Mouse (Mus musculus): ENCODE measurements around the gene Xxylt1. TPM values are rescaled to one million over a fixed set of nuclear protein-coding genes. Genes with fewer than 3 reads are reported as not detected.
A peak's percentile ranks its signal among the peaks of the same experiment; 100 is the strongest.

The Xxylt1 gene
- total and polyA plus RNA-seq, 3 experiments: 12.8 to 164 (median 26.6) TPM

DNA sequence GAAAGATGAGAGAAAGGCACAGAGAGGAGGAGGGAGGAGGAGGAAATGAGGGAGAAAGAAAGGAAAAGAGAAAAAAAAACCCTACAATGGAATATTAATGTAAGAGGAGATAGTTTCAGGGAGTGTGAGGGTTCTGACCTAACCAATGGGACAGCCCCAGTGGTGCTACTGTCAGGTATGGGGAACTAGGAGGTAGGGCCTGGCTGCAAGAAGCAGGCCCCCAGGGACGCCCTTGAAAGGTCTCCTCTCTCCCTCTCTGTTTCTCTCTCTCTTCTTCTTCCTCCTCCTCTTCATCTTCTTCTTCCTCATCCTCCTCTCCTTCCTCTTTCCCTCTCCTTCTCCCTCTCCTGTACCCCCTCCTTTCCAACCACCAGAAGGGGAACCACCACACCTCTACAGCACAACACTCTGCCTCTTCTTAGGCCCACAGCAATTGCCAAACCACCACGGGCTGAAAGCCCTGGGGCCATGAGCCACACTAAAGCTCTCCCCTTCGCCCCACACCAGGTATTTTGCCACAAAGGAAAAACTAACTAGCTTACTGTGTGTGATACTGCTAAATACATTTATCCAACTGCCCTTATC lies 6.8 kb downstream of the Xxylt1 start:
- Histone ChIP-seq H3K9me3 (replicated peaks; ENCODE audit: insufficient read depth, low read length) (no peaks in the 10 kb centered on the region), H3K27ac (ENCODE audit: control insufficient read depth, low read depth, low read length) (no peak overlapping the region), H3K9ac (ENCODE audit: control insufficient read depth, low read depth, low read length, poor library complexity, severe bottlenecking) (no peak overlapping the region), H3K27me3 (ENCODE audit: control insufficient read depth in 1 of 2, insufficient read depth in 2 of 2, low read length in 2 of 2) (no peaks in the 10 kb centered on the region), H3K4me1 (ENCODE audit: control insufficient read depth in 1 of 2, insufficient read depth in 2 of 2, low read length in 2 of 2) (0 out of 4 replicates have a peak, but pooled peaks cover 0 to under 1% of the 10 kb centered on the region in 2 experiments), H3K4me3 (ENCODE audit: control insufficient read depth in 1 of 2, insufficient read depth in 1 of 2, low read depth in 2 of 2, low read length in 2 of 2) (no peak overlapping the region), H3K79me2 (ENCODE audit: control insufficient read depth, insufficient read depth, low read length, poor library complexity) (peaks cover 1% of the 10 kb centered on the region; the same call in 1 of the 2 replicates), H3K36me3 (ENCODE audit: control insufficient read depth in 1 of 2, insufficient read depth in 2 of 2, low read length in 2 of 2) (no peaks in the 10 kb centered on the region)
- TF ChIP-seq POLR2A (IDR thresholded peaks at IDR 0.05; ENCODE audit: control insufficient read depth in 1 of 2, insufficient read depth in 1 of 2, low read depth in 1 of 2, low read length in 2 of 2, poor library complexity in 1 of 2) (no peak), ZKSCAN1 (IDR thresholded peaks at IDR 0.05; ENCODE audit: low read depth, low read length) (no peak), NRF1 (IDR thresholded peaks at IDR 0.05; ENCODE audit: insufficient read depth, low read depth, low read length, poor library complexity, severe bottlenecking) (no peak), RAD21 (IDR thresholded peaks at IDR 0.05; ENCODE audit: low read depth, low read length) (no peak), NELFE (IDR thresholded peaks at IDR 0.05; ENCODE audit: low read depth, low read length) (no peak), RCOR1 (IDR thresholded peaks at IDR 0.05; ENCODE audit: low read depth, low read length) (no peak), CHD1 (IDR thresholded peaks at IDR 0.05; ENCODE audit: low read depth, low read length) (no peak), ZMIZ1 (IDR thresholded peaks at IDR 0.05; ENCODE audit: low read depth, low read length) (no peak), ELF1 (IDR thresholded peaks at IDR 0.05; ENCODE audit: low read depth, low read length) (no peak), TAL1 (IDR thresholded peaks at IDR 0.05; ENCODE audit: low read length) (no peak), SIN3A (IDR thresholded peaks at IDR 0.05; ENCODE audit: low read length) (no peak), MEF2A (IDR thresholded peaks at IDR 0.05; ENCODE audit: extremely low read depth, insufficient replicate concordance, low read depth, low read length, poor library complexity, severe bottlenecking) (no peak)
- DNase-seq (ENCODE audit: low read depth, low spot score): peak; percentile 20

DNA sequence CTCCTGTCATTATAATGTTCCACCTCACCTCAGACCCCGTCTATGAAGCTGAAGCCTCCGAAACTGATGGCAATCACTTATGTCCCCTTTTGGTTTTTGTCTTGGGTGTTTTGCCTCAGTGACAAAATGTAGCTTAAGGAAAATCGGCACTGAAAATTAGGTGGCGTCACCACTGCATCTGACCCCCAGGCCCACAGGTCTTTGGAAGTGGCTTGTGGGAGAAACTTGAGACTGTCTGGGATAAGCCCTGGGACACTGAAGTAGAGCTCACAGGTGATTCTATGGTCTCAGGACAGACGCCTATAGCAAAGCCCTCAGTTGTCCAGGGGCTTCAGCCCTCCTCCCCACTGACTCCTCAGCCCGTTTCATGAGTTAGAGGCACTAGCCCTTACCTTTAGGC lies 9.5 kb downstream of the Xxylt1 start:
- TF ChIP-seq TBP (IDR thresholded peaks at IDR 0.05; ENCODE audit: low read depth, low read length) (no peak), BHLHE40 (IDR thresholded peaks at IDR 0.05; ENCODE audit: borderline replicate concordance, low read depth, low read length) (no peak), MYC (IDR thresholded peaks at IDR 0.05; ENCODE audit: low read depth, low read length) (no peak), E2F4 (IDR thresholded peaks at IDR 0.05; ENCODE audit: borderline replicate concordance, low read depth, low read length) (no peak), GATA1 (IDR thresholded peaks at IDR 0.05; ENCODE audit: low read depth, low read length) (no peak), CHD1 (IDR thresholded peaks at IDR 0.05; ENCODE audit: low read depth, low read length) (no peak), USF1 (IDR thresholded peaks at IDR 0.05; ENCODE audit: low read depth, low read length) (no peak), KAT2A (conservative IDR thresholded peaks at IDR 0.05; ENCODE audit: low read depth, low read length) (no peak), MYB (IDR thresholded peaks at IDR 0.05; ENCODE audit: low read depth, low read length) (no peak), TCF12 (IDR thresholded peaks at IDR 0.05; ENCODE audit: low read depth, low read length) (no peak), ELF1 (IDR thresholded peaks at IDR 0.05; ENCODE audit: low read depth, low read length) (no peak), USF2 (IDR thresholded peaks at IDR 0.05; ENCODE audit: borderline replicate concordance in 1 of 2, insufficient read depth in 1 of 2, low read depth in 1 of 2, low read length in 2 of 2) (no peak), ZMIZ1 (IDR thresholded peaks at IDR 0.05; ENCODE audit: low read depth, low read length) (no peak), POLR2AphosphoS5 (IDR thresholded peaks at IDR 0.05; ENCODE audit: borderline replicate concordance, low read depth, low read length) (no peak), ZC3H11A (IDR thresholded peaks at IDR 0.05; ENCODE audit: low read depth, low read length) (no peak)
- DNase-seq (ENCODE audit: low read depth, low spot score): no peak
- no peaks in the 10 kb centered on the region for H3K4me1 ChIP-seq (ENCODE audit: control insufficient read depth in 1 of 2, insufficient read depth in 2 of 2, low read length in 2 of 2)
- no peak overlapping the region for H3K4me3 ChIP-seq (ENCODE audit: control insufficient read depth in 1 of 2, insufficient read depth in 1 of 2, low read depth in 2 of 2, low read length in 2 of 2)
- H3K9me3 ChIP-seq (replicated peaks; ENCODE audit: insufficient read depth, low read length): no peaks in the 10 kb centered on the region
- no peaks in the 10 kb centered on the region for H3K79me2 ChIP-seq (ENCODE audit: control insufficient read depth, insufficient read depth, low read length, poor library complexity)
- no peak overlapping the region for H3K27ac ChIP-seq (ENCODE audit: control insufficient read depth, low read depth, low read length)
- H3K36me3 ChIP-seq (ENCODE audit: control insufficient read depth in 1 of 2, insufficient read depth in 2 of 2, low read length in 2 of 2): no peaks in the 10 kb centered on the region
- no peak overlapping the region for H3K9ac ChIP-seq (ENCODE audit: control insufficient read depth, low read depth, low read length, poor library complexity, severe bottlenecking)
- no peaks in the 10 kb centered on the region for H3K27me3 ChIP-seq (ENCODE audit: control insufficient read depth in 1 of 2, insufficient read depth in 2 of 2, low read length in 2 of 2)

Data from MEL (cell line).